Mouse (Mus musculus) forebrain, embryonic 13.5 days (tissue): ENCODE results near the gene Slc35e3. TPM values are rescaled to one million over a fixed set of nuclear protein-coding genes. Genes with fewer than 3 reads are reported as not detected.

ENCODE experiments used
- ATAC-seq: fragments of 200-750 bp; cut with Nextera tagmentation; 2 replicates; pipeline ENCODE4 v1.8.0; 2017
- H3K27ac ChIP-seq: fragments of 300-500 bp; sonication (generic); 2 replicates; pipeline ENCODE4 v1.5.1; 2015; ENCODE audit warnings: inconsistent platforms, mild to moderate bottlenecking, moderate library complexity
- H3K27me3 ChIP-seq: fragments of 300-500 bp; sonication (generic); 2 replicates; pipeline ENCODE4 v1.6.1; 2015; ENCODE audit warnings: mild to moderate bottlenecking, inconsistent platforms
- H3K36me3 ChIP-seq: fragments of 300-500 bp; sonication (generic); 2 replicates; pipeline ENCODE4 v1.6.1; 2015; ENCODE audit warnings: mild to moderate bottlenecking, inconsistent platforms; ENCODE audit not compliant: poor library complexity, severe bottlenecking
- H3K4me1 ChIP-seq: fragments of 300-500 bp; sonication (generic); 2 replicates; pipeline ENCODE4 v1.6.1; 2015; ENCODE audit warnings: inconsistent platforms
- H3K4me2 ChIP-seq: fragments of 300-500 bp; sonication (generic); 2 replicates; pipeline ENCODE4 v1.6.1; 2015; ENCODE audit warnings: inconsistent platforms, mild to moderate bottlenecking, moderate library complexity
- H3K4me3 ChIP-seq: fragments of 300-500 bp; sonication (generic); 2 replicates; pipeline ENCODE4 v1.5.1; 2015; ENCODE audit warnings: mild to moderate bottlenecking, inconsistent platforms
- H3K9ac ChIP-seq: fragments of 300-500 bp; sonication (generic); 2 replicates; pipeline ENCODE4 v1.6.1; 2015; ENCODE audit warnings: mild to moderate bottlenecking, inconsistent platforms
- H3K9me3 ChIP-seq: fragments of 300-500 bp; sonication (generic); replicated peaks from 2 replicates; pipeline ENCODE4 v1.6.1; 2016; ENCODE audit warnings: inconsistent platforms
- WGBS: fragments of 180-500 bp; shearing (Covaris S2); methylation state at CpG from one replicate; pipeline ENCODE4 v1.1.7; 2015; 5-methylcytosine and 5-hydroxymethylcytosine counted together
- polyA plus RNA-seq: library from polyadenylated mRNA; unstranded; fragments of >200 nt; fragmentation: Nextera tagmentation; extraction: Ambion mirVana; gene quantifications from 2 replicates; pipeline ENCODE4 v1.2.1, GENCODE M21; 2015

Gene Slc35e3
- 25.5 and 26.2 TPM in 2 replicates for polyA plus RNA-seq

GRCm38 (mm10) chr10:117746297-117746883 is at the start of gene Slc35e3:
Gene Slc35e3 (minus strand): TSS chr10:117746365.
- H3K9ac ChIP-seq, result peak within 1 kb of the TSS; percentile 78
- peak within 1 kb of the TSS; percentile 79 for H3K4me2 ChIP-seq
- no peaks in the 10 kb centered on the region for H3K9me3 ChIP-seq
- no peaks in the 10 kb centered on the region for H3K27me3 ChIP-seq
- H3K4me3 ChIP-seq, result peak within 1 kb of the TSS; percentile 62
- WGBS, result 15% methylated on average over 45 of the region's 46 CpGs
- H3K27ac ChIP-seq, result no peak within 1 kb of the TSS
- peaks cover 23% of the 10 kb centered on the region for H3K4me1 ChIP-seq
- peaks cover 25% of the 10 kb centered on the region for H3K36me3 ChIP-seq
- peak; percentile 98 for ATAC-seq

DNA sequence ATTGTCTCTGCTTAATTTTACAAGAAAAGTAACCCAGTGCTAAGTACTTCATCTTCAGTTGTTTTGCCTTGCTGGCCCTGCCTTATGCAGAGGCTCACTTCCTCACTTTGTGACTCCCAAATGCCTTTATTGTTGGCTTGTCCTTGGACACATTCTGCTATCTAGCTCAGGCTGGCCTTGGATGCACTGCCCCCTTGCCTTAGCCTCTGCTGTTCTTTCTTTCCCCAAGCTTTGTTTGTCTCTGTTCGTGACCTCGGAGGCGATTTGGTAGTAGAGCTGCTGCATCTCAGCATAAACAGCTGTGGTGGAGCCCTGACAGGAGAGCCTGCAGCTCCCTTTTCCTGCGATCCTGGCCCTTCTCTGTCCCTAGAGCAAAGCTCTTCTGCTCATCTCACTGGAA is 49.0 kb upstream of the Slc35e3 start:
- Histone ChIP-seq H3K36me3 (no peaks in the 10 kb centered on the region), H3K4me3 (no peak overlapping the region), H3K27ac (no peak overlapping the region), H3K4me1 (peaks cover 20% of the 10 kb centered on the region), H3K9ac (no peak overlapping the region), H3K9me3 (peaks cover 3% of the 10 kb centered on the region; the same call in 1 of the 2 replicates), H3K27me3 (no peaks in the 10 kb centered on the region), H3K4me2 (no peak overlapping the region)
- ATAC-seq, result no peak
- WGBS, result 83% methylated on average over 4 of the region's 4 CpGs

GRCm38 (mm10) chr10:117793436-117794030 is 47.4 kb upstream of the Slc35e3 start:
- H3K4me3 ChIP-seq, result no peak overlapping the region
- no peak overlapping the region for H3K9ac ChIP-seq
- H3K27ac ChIP-seq, result no peak overlapping the region

DNA sequence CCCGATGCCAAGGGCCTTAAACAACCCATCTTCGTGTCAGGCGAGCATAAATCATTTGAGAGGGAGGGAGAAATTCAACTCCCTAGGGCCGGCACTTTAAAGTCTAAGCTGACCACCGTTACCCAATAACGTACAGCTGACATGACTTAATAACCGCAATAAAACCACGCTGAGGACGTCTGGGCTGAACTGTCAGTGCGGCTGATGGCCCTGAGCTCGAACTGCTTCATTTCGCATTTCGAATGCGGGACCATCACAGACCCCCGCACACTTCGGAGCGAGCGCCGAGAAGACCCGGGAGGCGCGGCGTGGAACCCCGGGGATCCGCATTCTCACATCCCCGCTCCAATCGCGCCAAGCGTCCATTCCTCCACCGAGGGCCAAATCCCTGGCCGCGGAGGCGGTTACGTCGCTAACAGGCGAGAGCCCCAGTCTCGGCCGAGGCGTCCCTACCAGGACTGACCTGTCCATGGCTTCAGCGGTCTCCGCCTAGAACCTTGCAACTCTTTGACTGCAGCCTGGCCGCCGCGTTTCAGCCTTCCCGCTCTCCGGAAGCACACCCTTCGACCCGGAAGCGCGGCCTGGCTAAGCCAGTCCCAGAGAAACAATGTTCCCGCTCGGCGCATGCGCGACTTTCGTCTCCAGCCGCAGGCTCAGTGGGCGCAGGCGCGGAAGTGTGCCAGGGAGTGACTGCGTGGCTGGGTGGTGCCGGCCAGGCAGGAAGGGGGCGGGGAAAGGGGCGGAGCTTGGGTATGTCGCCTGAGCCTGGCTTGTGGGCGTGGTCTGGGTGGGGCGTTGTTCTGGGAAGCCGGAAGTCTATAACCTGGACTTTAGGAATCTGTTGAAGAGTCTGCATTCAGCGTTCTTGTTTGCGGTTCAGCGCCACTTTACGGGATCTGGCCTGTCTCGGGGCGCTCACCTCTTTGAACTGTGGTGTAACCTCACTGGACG is 46.3 kb upstream of the Slc35e3 start, which contains the start of gene Nup107:
TSS of gene Nup107 (minus strand) at position 565 of the 951 bp plus-strand sequence.
- ATAC-seq, result peak; percentile 97
- H3K4me2 ChIP-seq, result peak within 1 kb of the TSS; percentile 90
- H3K27ac ChIP-seq, result peak within 1 kb of the TSS; percentile 32
- H3K4me1 ChIP-seq, result peaks cover 20% of the 10 kb centered on the region
- H3K36me3 ChIP-seq, result peaks cover 9% of the 10 kb centered on the region
- peak within 1 kb of the TSS; percentile 83 for H3K9ac ChIP-seq
- H3K27me3 ChIP-seq, result no peaks in the 10 kb centered on the region
- WGBS, result under 1% methylated on average over 75 of the region's 75 CpGs
- peaks cover 3% of the 10 kb centered on the region; the same call in 1 of the 2 replicates for H3K9me3 ChIP-seq
- H3K4me3 ChIP-seq, result peak within 1 kb of the TSS; percentile 85

More at GRCm38 (mm10) chr10:117793436-117794030, 47.4 kb upstream of the Slc35e3 start:
- Histone ChIP-seq H3K27me3 (no peaks in the 10 kb centered on the region), H3K4me2 (peak overlapping the region; percentile 90), H3K4me1 (peaks cover 20% of the 10 kb centered on the region), H3K36me3 (peaks cover 2% of the 10 kb centered on the region; the same call in 1 of the 2 replicates), H3K9me3 (peaks cover 3% of the 10 kb centered on the region; the same call in 1 of the 2 replicates)
- 81% methylated on average over 11 of the region's 11 CpGs for WGBS
- ATAC-seq, result no peak

DNA sequence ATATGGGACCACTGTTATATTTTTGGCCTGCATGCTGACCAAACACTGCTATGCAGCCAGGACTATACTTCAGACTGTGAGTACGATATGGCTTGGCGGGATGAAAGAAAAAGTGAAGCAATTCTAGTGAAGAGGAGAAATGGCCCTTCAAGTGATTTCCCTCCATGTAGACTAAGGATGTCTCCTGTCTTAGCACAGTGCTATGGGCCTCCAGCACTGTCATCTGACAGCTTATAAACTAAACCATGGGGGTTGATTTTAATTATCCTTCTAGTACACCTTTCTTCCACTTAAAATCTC is 45.0 kb upstream of the Slc35e3 start:
- peak overlapping the region; percentile 30; the same call in 1 of the 2 replicates for H3K9ac ChIP-seq
- H3K27ac ChIP-seq, result no peak overlapping the region
- 0 out of 2 replicates have a peak overlapping the region, but pooled peaks have one; percentile 85 for H3K4me3 ChIP-seq
- H3K9me3 ChIP-seq, result peaks cover under 1% of the 10 kb centered on the region; the same call in 1 of the 2 replicates
- no peak for ATAC-seq
- H3K4me2 ChIP-seq, result peak overlapping the region; percentile 90
- H3K27me3 ChIP-seq, result no peaks in the 10 kb centered on the region
- 94% methylated on average over 2 of the region's 2 CpGs for WGBS
- H3K4me1 ChIP-seq, result peaks cover 20% of the 10 kb centered on the region
- H3K36me3 ChIP-seq, result peaks cover 22% of the 10 kb centered on the region

DNA sequence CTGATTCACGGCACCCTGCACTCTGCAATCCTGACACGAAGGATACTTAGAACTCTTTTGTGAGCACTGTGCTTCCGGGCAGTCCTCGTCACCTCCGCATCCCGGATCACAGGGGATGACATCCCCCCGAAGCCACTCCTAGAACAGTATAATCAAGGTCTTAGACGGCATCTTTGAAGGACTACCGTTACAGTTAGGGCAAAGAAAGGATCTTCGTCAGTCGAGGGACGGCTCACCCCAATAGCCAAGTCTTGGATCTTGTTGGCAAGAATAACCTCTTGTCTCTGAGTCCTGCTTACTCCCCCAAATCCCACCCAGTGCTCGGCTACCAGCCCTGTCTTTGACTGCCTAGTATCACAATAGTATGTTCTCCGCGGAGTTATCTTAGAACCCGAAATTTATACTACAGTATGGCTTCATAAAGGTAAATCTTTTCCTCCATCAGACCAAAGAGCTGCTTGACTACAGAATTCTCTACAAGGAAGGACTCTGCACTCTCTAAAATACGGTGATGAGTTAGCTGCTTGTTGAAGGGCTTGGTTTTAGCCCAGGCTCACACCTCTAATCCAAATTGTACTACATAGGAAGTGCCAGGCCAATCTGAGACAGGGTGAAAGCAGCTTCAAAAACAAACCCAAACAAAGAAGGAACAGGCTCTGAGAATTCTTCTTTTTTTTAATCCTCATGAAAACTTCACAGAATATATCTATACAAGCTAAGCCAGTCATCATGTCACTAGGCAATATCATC is 44.4 kb upstream of the Slc35e3 start:
- H3K27me3 ChIP-seq, result no peaks in the 10 kb centered on the region
- 94% methylated on average over 17 of the region's 17 CpGs for WGBS
- H3K9ac ChIP-seq, result no peak overlapping the region
- H3K27ac ChIP-seq, result no peak overlapping the region
- H3K4me2 ChIP-seq, result 0 out of 2 replicates have a peak overlapping the region, but pooled peaks have one; percentile 90
- H3K4me3 ChIP-seq, result no peak overlapping the region
- no peaks in the 10 kb centered on the region for H3K9me3 ChIP-seq
- peaks cover 20% of the 10 kb centered on the region for H3K4me1 ChIP-seq
- no peak for ATAC-seq
- H3K36me3 ChIP-seq, result peaks cover 27% of the 10 kb centered on the region

DNA sequence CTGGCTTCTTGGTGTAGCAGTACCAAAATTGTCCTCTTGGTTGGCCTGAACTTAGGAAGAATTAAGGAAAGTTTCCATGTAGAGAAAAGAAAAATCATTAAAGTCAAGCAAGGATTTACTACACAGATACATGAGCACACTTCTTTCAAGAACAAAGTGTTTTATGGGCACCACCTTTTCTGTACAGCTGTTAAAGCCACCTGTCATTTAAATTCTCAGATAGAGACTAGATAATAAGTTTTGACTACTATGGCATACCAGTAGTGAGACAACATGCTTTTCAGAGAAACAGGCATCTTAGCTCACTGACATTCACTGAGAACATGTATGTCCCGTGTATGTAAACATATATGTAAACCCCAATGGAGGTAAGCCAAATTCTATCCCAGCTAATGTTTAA is 43.8 kb upstream of the Slc35e3 start:
- Histone ChIP-seq H3K9ac (no peak overlapping the region), H3K27me3 (no peaks in the 10 kb centered on the region), H3K27ac (no peak overlapping the region), H3K4me2 (no peak overlapping the region), H3K9me3 (no peaks in the 10 kb centered on the region), H3K4me1 (peaks cover 20% of the 10 kb centered on the region), H3K4me3 (no peak overlapping the region), H3K36me3 (peaks cover 33% of the 10 kb centered on the region)
- 98% methylated on average over 1 of the region's 1 CpGs for WGBS
- ATAC-seq, result no peak

DNA sequence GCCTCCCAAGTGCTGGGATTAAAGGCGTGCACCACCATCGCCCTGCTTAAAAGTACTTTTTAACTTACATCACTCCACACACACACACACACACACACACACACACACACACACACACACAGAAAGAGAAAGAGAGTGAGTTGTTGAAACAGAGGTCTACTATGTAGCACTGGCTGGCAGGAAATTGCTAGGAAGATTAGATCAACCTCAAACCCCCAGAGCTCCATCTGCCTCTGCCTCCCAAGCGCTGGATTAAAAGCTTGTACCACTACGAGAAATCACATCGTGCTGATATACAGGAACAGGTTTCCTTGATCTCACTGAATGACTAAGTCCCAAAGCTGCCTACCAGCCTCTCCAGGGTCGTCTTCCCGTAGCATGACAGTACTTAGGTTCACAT is 38.5 kb upstream of the Slc35e3 start:
- H3K27ac ChIP-seq, result no peak overlapping the region
- peaks cover 80% of the 10 kb centered on the region for H3K36me3 ChIP-seq
- no peaks in the 10 kb centered on the region for H3K9me3 ChIP-seq
- no peak for ATAC-seq
- no peaks in the 10 kb centered on the region for H3K4me1 ChIP-seq
- H3K9ac ChIP-seq, result no peak overlapping the region
- WGBS, result 96% methylated on average over 7 of the region's 7 CpGs
- H3K4me2 ChIP-seq, result no peak overlapping the region
- H3K27me3 ChIP-seq, result no peaks in the 10 kb centered on the region
- no peak overlapping the region for H3K4me3 ChIP-seq

DNA sequence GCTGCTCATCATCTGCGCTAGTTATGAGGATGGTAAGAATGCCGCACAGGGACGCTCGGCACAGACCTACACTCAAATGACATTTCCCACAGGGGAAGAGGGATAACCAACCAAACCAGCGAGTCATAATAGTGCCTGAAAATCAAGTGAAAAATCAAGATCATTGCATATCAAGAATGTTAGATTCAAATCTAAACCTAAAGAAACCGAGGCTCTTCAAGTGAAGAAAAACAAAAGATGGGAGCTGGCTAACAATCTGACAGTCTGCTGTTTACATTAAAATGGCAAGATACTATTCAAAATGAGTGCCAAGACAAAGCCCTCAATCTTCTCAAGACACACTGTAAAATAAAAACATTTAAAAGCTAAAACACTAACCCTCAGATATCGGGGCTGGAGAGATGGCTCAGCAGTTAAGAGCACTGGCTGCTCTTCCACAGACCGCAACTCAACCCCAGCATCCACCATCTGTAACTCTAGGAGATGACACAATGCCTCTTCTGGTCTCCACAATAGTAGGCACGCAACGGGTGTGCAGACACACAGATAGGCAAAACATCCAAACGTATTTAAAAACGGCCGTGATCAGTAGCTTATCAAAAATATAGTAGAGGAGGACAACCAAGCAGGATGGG is 37.7 kb upstream of the Slc35e3 start:
- Histone ChIP-seq H3K4me3 (no peak overlapping the region), H3K27ac (no peak overlapping the region), H3K9ac (no peak overlapping the region), H3K4me1 (no peaks in the 10 kb centered on the region), H3K9me3 (no peaks in the 10 kb centered on the region), H3K36me3 (peaks cover 84% of the 10 kb centered on the region), H3K4me2 (no peak overlapping the region), H3K27me3 (no peaks in the 10 kb centered on the region)
- ATAC-seq, result no peak
- 95% methylated on average over 13 of the region's 13 CpGs for WGBS

DNA sequence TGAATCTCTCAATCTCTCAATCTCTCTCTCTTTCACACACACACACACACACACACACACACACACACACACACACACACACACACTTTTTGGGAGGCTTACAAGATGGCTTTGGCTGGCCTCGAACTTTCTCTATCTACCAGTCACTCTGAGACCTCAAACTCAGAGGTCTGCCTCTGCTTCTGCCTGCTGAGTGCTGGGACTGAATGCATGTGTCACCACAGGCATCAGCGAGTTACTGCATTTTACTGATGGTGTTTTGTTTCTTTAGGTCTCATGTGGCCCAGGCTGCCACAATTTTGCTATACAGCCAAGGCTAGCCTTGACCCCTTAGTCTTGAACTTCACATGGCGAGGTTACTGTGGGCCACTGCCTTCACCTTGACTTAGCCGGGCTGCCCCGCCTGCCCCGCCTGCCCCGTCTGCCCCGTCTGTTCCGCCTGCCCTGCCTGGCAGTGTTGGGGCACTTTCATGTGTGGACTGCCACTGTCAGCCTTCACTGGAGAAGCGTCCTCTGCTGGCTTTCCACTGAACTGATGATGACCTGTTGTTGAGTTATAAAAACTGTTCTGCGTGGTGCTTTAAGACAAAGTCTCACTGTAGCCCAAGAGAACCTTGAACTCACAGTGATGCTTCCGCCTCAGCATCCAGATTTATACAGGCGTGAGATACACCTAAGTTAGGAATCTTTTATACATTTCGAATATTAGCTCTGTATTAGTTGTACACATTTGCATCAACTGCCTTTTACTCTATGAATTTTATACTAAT is 36.5 kb upstream of the Slc35e3 start:
- no peaks in the 10 kb centered on the region for H3K9me3 ChIP-seq

More for the DNA sequence above, 36.5 kb upstream of the Slc35e3 start:
- 95% methylated on average over 14 of the region's 14 CpGs for WGBS
- Histone ChIP-seq H3K4me2 (no peak overlapping the region), H3K36me3 (peaks cover 92% of the 10 kb centered on the region), H3K27ac (no peak overlapping the region), H3K9ac (no peak overlapping the region), H3K27me3 (no peaks in the 10 kb centered on the region), H3K4me1 (no peaks in the 10 kb centered on the region), H3K4me3 (no peak overlapping the region)
- ATAC-seq, result no peak
